Mouse (Mus musculus) liver, postnatal 0 days (tissue): ENCODE measurements at regions not wholly inside any gene's neighbourhood (a gene's known extent, or its start where the extent isn't known, plus 50 kb on each side); places are given as distances from the start of the nearest gene placed in this dataset.
A peak's percentile ranks its signal among the peaks of the same experiment; 100 is the strongest.

Source experiments
- ATAC-seq: fragments of 200-750 bp; cut with Nextera tagmentation; 2 replicates; pipeline ENCODE4 v1.8.0; 2017; ENCODE audit warnings: mild to moderate bottlenecking, moderate library complexity
- DNase-seq: peaks from one replicate; pipeline ENCODE4 v3.0.0-alpha.2; 2016
- H3K27ac ChIP-seq: fragments of 300-500 bp; sonication (generic); 2 replicates; pipeline ENCODE4 v1.5.1; 2014; ENCODE audit warnings: antibody characterized with exemption, moderate library complexity, mild to moderate bottlenecking, low read depth
- H3K27me3 ChIP-seq: fragments of 300-500 bp; sonication (generic); 2 replicates; pipeline ENCODE4 v1.6.1; 2014; ENCODE audit warnings: low read length, control low read depth, mixed read lengths; ENCODE audit not compliant: insufficient read depth
- H3K36me3 ChIP-seq: fragments of 300-500 bp; sonication (generic); replicated peaks from 2 replicates; pipeline ENCODE4 v1.6.1; 2014; ENCODE audit warnings: mild to moderate bottlenecking, control low read depth, low read length, moderate library complexity, mixed read lengths; ENCODE audit not compliant: insufficient read depth
- H3K4me1 ChIP-seq: fragments of 300-500 bp; sonication (generic); 2 replicates; pipeline ENCODE4 v1.6.1; 2014; ENCODE audit warnings: antibody characterized with exemption, mild to moderate bottlenecking, control low read depth; ENCODE audit not compliant: insufficient read depth
- H3K4me2 ChIP-seq: fragments of 300-500 bp; sonication (generic); 2 replicates; pipeline ENCODE4 v1.6.1; 2014; ENCODE audit warnings: low read depth, mild to moderate bottlenecking, low read length, moderate library complexity, mixed read lengths
- H3K4me3 ChIP-seq: fragments of 300-500 bp; sonication (generic); 2 replicates; pipeline ENCODE4 v1.5.1; 2014; ENCODE audit warnings: low read depth, low read length
- H3K9ac ChIP-seq: fragments of 300-500 bp; sonication (generic); replicated peaks from 2 replicates; pipeline ENCODE4 v1.6.1; 2014; ENCODE audit warnings: mild to moderate bottlenecking, moderate library complexity
- H3K9me3 ChIP-seq: fragments of 300-500 bp; sonication (generic); 2 replicates; pipeline ENCODE4 v1.6.1; 2016; ENCODE audit warnings: mild to moderate bottlenecking, control low read depth, low read length, mixed read lengths
- CTCF ChIP-seq: sonication (generic); IDR thresholded peaks from 2 replicates; pipeline ENCODE4 v1.5.1; 2016; ENCODE audit warnings: antibody characterized with exemption, low read depth
- EP300 ChIP-seq: IDR thresholded peaks from 2 replicates; pipeline ENCODE4 v1.6.1; 2016; ENCODE audit warnings: antibody characterized with exemption, low read depth, mild to moderate bottlenecking
- WGBS: fragments of 180-500 bp; shearing (Covaris S2); extraction: QIAGEN DNeasy Blood & Tissue Kit; methylation state at CpG from one replicate; pipeline ENCODE4 v1.1.7; 2014; ENCODE audit not compliant: insufficient replicate concordance; 5-methylcytosine and 5-hydroxymethylcytosine counted together

DNA sequence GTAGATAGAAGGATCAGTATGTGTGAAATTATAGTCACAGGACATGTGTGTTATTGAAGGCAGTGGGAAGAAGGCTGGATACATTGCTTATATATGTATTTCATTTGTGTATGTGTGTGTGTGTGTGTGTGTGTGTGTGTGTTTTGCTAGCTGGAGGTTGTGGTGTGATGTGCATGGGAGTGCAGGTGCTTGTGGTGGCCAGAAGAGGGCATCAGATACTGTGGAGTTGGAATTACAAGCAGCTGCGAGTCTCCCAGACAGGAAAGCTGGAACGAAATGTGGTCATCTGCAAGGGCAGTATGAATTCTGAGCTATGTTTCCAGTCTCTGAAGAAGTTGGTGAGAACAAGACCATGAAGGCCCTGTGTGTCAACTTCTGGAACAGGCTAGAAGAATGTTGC, 145.1 kb downstream of the Tmem38b start:
- Histone ChIP-seq H3K9me3 (no peaks in the 10 kb centered on the region), H3K36me3 (no peaks in the 10 kb centered on the region), H3K9ac (no peak overlapping the region), H3K4me1 (no peaks in the 10 kb centered on the region), H3K4me2 (no peak overlapping the region), H3K4me3 (no peak overlapping the region), H3K27me3 (no peaks in the 10 kb centered on the region), H3K27ac (no peak overlapping the region)
- 0 out of 2 replicates have a peak, but pooled peaks have one; percentile 14 for TF ChIP-seq CTCF
- no peak for TF ChIP-seq EP300
- no peak for DNase-seq
- no peak for ATAC-seq
- 86% methylated on average over 2 of the region's 2 CpGs for WGBS

- Histone ChIP-seq H3K27me3 (no peaks in the 10 kb centered on the region), H3K9ac (no peak overlapping the region), H3K4me2 (no peak overlapping the region), H3K4me1 (no peaks in the 10 kb centered on the region), H3K9me3 (no peaks in the 10 kb centered on the region), H3K36me3 (no peaks in the 10 kb centered on the region), H3K27ac (no peak overlapping the region), H3K4me3 (no peak overlapping the region)
- WGBS, result 66% methylated on average over 12 of the region's 12 CpGs
- DNase-seq, result no peak
- TF ChIP-seq CTCF (no peak), EP300 (no peak)
- no peak for ATAC-seq
Measured at GRCm38 (mm10) chr4:53976036-53976638, 150.3 kb downstream of the Tmem38b start.

DNA sequence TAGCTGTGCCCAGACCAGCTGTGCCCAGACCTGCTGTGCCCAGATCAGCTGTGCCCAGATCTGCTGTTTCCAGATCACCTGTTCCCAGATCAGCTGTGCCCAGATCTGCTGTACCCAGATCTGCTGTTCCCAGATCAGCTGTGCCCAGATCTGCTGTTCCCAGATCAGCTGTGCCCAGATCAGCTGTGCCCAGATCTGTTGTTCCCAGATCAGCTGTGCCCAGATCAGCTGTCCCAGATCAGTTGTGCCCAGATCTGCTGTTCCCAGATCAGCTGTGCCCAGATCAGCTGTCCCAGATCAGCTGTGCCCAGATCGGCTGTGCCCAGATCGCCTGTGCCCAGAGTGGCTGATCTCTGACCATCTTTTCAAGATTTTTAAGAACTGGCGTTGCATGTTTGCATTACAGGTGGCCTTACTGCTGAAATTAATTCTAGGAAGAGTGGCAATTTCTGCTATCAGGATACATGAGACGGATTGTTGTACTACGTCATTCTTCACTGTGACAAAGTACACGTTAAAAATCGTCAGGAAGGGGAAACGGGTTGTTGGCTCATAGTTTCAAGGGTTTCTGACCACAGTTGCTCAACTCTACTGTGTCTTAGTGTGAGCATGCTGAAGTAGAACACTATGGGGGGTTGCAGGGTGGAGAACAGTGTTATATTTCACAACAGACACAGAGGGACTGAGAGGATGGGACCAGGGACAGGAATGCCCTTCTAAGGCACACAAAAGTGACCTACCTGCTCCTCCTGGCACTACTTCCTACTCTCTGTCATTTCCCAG, 160.9 kb downstream of the Tmem38b start:
- Histone ChIP-seq H3K27ac (no peak overlapping the region; the same call in 1 of the 2 replicates), H3K4me1 (no peaks in the 10 kb centered on the region), H3K4me2 (no peak overlapping the region), H3K27me3 (no peaks in the 10 kb centered on the region), H3K9ac (no peak overlapping the region), H3K36me3 (no peaks in the 10 kb centered on the region), H3K4me3 (no peak overlapping the region), H3K9me3 (no peaks in the 10 kb centered on the region)
- ATAC-seq, result no peak; the same call in 1 of the 2 replicates
- DNase-seq, result no peak
- 55% methylated on average over 8 of the region's 8 CpGs for WGBS
- TF ChIP-seq EP300 (no peak), CTCF (no peak)

DNA sequence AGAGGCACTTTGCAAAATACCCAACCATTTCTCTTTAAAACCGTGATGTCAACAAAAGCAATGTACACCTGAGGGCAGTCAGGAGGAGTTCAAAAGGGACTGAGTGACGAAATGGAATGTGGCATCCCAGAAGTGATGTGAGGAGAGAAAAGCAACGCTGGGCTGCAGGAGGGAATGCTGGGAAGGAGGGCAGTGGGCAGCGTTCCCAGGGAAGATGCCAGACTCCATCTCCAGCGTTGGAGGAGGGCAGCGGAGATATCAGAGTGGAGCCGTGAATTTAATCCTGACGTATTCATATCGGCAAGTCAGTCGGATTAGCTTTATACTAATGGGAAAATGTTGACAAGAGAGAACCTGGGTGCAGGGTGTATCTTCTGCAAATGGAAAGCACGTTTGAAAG, 161.7 kb downstream of the Tmem38b start:
- Histone ChIP-seq H3K36me3 (no peaks in the 10 kb centered on the region), H3K27me3 (no peaks in the 10 kb centered on the region), H3K4me2 (no peak overlapping the region), H3K27ac (no peak overlapping the region), H3K4me3 (no peak overlapping the region), H3K4me1 (no peaks in the 10 kb centered on the region), H3K9me3 (no peaks in the 10 kb centered on the region), H3K9ac (no peak overlapping the region)
- no peak for ATAC-seq
- WGBS, result 72% methylated on average over 11 of the region's 11 CpGs
- TF ChIP-seq CTCF, result no peak
- TF ChIP-seq EP300, result no peak
- no peak for DNase-seq

- Histone ChIP-seq H3K36me3 (no peaks in the 10 kb centered on the region), H3K9ac (no peak overlapping the region), H3K4me2 (no peak overlapping the region), H3K27ac (no peak overlapping the region), H3K4me3 (no peak overlapping the region), H3K4me1 (no peaks in the 10 kb centered on the region), H3K9me3 (no peaks in the 10 kb centered on the region), H3K27me3 (no peaks in the 10 kb centered on the region)
- ATAC-seq, result no peak
- no peak for DNase-seq
- 56% methylated on average over 12 of the region's 12 CpGs for WGBS
- TF ChIP-seq EP300 (no peak), CTCF (no peak)
Measured at GRCm38 (mm10) chr4:54021069-54021829, 195.4 kb downstream of the Tmem38b start.

DNA sequence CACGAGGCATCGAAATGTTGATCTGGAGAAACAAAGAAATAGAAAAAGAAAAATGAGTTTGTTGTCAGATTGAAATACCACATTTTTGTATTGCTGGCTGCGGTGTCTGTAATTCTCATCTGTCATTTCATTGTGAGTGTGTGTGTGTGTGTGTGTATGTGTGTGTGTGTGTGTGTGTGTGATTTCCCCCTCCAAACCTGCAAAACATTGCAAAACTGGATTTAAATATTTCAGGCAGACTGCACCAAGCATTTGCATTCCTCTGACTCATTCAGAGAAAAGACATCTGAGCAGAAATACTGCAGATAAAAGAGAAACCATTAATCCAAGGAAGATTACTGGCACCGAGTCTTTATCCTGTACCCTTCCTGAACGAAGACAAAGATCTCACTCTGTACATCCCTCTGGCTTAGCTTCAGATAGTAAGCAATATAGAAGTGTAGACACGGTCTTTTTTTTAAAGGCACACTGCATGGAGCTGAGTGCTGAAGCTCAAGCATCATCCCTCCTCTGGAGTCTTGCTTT, 196.1 kb downstream of the Tmem38b start:
- Histone ChIP-seq H3K27me3 (no peaks in the 10 kb centered on the region), H3K36me3 (no peaks in the 10 kb centered on the region), H3K4me3 (no peak overlapping the region), H3K27ac (no peak overlapping the region), H3K9me3 (no peaks in the 10 kb centered on the region), H3K9ac (no peak overlapping the region), H3K4me1 (no peaks in the 10 kb centered on the region), H3K4me2 (no peak overlapping the region)
- ATAC-seq (no peak), DNase-seq (no peak)
- WGBS, result 74% methylated on average over 6 of the region's 6 CpGs
- TF ChIP-seq CTCF, result no peak
- no peak for TF ChIP-seq EP300
